Mouse (Mus musculus) kidney, postnatal 14 days (tissue): ENCODE data around the gene Sh3d21.
"Not testable (repeated sequence)": the region's sequence is repeated elsewhere in the genome, so short reads cannot be mapped to it uniquely, and the experiment has no call there.

ENCODE experiments used
- DNase-seq: peaks from one replicate; pipeline ENCODE4 v3.0.0; 2022; ENCODE audit warnings: mixed read lengths

Sh3d21 gene

DNA sequence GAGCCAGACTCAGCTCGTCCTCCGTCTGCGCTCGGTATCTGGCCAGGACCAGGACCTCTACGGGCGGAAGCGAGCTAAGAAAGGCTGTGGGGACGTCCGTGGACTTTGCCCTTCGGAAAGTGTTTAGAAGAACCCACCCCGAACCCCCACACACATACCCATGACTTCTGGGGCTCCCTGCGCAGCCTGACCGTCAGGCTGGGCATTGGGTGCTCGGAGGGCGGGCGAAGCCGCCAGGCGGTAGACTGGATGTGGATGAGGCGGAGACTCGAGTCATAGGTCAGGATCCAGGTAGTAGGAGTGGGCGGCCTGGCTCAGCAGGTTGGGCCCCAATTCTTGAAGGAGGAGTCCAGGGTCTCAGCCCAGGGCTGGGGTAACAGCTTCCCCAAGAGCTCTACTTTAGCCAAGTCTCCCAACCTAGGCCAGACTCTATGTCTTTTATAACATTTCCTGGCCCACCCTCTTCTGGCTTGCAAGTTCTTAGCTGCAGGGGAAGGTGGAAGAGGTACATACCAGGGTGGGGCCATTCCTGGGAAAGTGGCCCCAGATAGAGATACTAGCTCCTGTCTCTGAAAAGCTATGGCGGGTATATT, at the start of gene Sh3d21:
TSS of gene Sh3d21 (minus strand) at position 425 of the 593 bp plus-strand sequence.
- DNase-seq, result peak; percentile 59

GRCm38 (mm10) chr4:126207081-126207480, 43.8 kb upstream of the Sh3d21 start:
- no peak for DNase-seq

GRCm38 (mm10) chr4:126205386-126205785, 42.1 kb upstream of the Sh3d21 start:
- DNase-seq, result no peak

- DNase-seq, result no peak
Observed at GRCm38 (mm10) chr4:126204661-126205230, 41.5 kb upstream of the Sh3d21 start.

GRCm38 (mm10) chr4:126204016-126204415, 40.7 kb upstream of the Sh3d21 start:
- DNase-seq, result no peak

DNA sequence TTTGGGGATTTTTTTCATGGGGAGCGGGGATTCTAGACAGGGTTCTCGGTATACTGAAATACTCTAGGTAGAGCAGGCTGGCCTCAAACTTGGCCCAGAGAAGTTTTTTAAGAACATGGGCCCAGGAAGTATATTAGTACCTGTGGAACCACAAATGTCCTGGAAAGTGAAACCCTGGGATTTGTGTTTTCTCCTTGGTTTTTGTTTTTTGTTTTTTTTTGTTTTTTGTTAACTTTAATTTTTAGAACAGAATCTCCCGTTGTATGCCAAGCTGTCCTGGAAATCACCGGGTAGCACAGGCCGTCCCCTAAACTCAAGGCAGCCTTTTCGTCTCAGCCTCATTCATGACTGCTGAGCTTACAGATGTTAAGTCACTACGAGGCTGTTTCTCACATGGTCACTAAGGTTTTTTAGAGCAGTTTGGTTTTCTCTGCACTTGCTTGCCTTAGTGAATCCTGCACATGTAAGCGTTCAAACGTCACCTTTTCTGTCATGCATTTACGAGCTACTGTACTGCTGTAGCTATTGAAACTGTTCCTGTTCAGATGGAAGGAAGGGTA, 40.1 kb upstream of the Sh3d21 start:
- no peak for DNase-seq

DNA sequence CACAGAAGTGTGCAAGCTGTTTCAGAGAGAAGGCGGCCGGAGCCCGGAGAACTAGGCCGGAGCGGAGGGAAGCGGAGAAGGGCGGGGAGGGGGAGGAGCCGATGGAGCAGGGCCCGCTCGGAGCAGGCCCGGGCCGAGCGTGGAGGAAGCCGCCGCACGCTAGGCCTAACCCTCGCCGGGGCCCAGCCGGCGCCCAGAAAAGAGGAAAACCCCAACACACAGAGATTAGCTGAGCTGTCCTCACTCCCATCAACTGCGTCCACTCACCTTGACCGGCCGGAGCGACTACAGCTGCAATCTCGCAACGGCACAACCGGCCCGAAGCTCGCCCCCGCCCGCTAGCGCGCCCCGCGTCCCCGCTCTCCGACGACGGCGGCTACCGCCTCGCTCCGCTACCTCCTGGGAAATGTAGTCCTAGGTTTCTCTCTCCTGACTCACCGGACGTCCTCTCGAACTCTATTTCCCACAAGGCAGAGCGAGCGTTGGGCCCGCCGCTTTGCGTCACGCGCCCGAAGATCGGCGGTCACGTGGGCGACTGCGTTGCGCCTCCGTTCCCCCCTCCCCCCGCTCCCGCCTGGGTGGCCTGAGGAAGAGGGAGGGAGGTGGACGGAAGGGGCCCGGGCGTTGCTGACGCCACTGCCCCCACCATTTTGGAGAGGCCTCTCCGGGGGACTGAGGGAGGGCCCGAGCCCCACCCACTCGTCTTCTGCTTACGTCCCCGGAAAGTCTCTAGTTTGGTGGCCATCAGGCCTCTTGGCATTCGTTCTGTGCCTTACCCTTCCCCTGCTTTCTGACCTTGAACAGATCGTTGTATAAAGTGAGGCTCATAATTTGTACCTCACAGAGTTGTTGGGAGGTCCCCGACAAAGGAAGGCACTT, 39.3 kb upstream of the Sh3d21 start, which contains the start of gene Thrap3:
TSS of gene Thrap3 (minus strand) at position 458 of the 879 bp plus-strand sequence.
- DNase-seq, result peak; percentile 100

- peak; percentile 45 for DNase-seq
Observed at GRCm38 (mm10) chr4:126201514-126202302, 38.4 kb upstream of the Sh3d21 start.

DNA sequence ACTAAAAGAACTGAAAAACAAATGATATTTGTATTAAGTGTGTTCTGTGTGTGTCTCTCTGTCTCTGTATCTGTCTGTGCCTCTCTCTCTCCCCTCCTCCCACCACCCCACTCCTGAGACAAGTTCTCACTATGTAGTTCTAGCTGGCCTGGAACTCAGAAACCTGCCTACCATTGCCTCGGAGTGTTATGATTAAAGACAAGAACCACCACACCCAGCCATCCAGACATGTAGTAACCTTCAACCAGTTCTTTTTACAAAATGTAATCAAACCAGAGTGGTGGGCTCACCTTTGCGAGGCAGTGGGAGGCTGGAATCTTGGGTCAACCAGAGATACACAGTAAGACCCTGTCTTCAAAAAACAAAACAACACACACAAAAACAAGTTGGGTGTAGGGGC, 37.4 kb upstream of the Sh3d21 start:
- DNase-seq, result no peak

GRCm38 (mm10) chr4:126200036-126200435, 36.7 kb upstream of the Sh3d21 start:
- no peak for DNase-seq

DNA sequence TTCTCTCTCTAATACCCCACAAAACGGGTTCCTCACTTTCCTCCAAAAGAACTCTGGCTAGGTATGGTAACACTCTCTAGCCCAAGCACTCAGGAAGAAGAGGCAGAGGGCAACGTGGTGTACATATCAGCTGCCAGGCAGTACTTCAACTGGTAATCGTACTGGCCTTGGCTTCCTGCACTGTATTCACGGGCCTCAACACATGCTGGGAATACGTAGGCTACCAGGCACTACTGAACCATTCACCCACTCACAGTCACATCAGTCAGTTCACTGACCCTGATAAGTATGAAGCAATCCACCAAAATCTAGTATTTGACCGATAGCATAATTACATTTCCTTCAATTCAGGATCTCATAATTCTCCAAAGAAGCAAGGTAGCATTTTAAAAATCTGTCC, 36.3 kb upstream of the Sh3d21 start:
- no peak for DNase-seq

- DNase-seq, result peak; percentile 40
Observed at GRCm38 (mm10) chr4:126197485-126197884, 34.2 kb upstream of the Sh3d21 start.

DNA sequence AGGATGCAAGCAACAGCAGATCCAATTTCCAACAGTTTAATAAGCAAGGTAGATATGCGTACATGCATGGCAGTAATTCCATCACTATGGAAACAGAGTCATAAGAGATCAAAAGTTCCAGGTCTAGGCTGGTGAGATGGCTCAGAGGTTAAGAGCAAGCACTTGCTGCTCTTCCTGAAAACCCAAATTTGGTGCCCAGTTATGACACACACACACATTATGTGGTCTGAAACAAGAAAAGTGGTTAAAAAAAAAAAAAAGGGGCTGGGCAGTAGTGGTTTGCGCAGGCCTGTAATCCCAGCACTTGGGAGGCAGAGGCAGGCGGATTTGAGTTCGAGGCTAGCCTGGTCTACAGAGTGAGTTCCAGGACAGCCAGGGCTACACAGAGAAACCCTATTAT, 31.6 kb upstream of the Sh3d21 start:
- DNase-seq, result no peak

GRCm38 (mm10) chr4:126194216-126194615, 30.9 kb upstream of the Sh3d21 start:
- DNase-seq, result no peak

DNA sequence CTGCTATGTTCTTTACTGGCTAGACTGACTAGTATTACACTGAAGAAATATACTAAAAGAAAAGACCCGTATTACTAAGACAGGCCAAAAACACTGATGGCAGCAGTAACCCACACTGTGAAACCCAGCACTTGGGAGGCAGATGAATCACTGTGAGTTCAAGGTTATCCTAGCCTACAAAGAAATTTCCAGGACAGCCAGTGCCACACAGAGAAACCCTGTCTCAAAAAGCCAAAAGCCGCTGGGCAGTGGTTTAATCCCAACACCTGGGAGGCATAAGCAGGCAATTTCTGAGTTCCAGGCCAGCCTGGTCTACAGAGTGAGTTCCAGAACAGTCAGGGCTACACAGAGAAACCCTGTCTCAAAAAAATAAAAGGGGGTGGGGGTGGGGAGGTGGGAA, 27.3 kb upstream of the Sh3d21 start:
- DNase-seq, result no peak

DNA sequence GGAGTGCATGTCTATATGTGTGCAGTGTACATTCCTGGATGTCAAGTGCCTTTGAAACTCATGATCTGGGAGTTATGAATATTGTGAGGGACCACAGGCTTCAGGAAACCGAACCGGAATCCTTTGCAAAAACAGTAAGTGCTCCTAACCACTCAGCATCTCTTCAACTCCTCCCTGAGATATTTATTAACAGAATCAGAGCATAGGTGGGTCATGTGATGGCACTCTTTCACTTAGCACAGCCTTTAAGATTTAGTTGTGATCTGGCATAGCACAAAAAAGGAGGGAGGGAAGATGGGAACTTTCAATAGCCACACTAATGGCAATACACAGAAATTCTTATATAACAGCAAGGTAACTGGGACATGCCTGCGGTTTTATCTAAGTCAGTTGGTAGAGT, 23.8 kb upstream of the Sh3d21 start:
- DNase-seq, result no peak

DNA sequence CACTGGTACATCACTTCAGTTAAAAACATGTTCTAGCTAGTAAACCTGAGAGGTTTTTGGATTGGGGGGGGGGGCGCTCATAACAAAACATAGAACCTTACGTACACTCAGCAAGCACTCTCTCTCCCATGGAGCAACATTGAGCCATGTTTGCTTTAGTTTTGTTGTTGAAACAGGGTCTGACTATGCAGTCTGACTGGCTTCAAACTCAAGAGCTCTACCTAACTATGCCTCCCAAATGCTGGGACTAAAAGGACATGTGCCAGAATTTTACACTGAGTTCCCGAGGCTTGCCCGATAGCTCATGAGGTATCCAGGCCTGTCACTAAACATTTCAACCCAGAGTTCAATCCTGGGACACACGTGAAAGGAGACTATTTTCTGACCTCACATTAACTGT, 19.7 kb upstream of the Sh3d21 start:
- DNase-seq, result no peak

DNA sequence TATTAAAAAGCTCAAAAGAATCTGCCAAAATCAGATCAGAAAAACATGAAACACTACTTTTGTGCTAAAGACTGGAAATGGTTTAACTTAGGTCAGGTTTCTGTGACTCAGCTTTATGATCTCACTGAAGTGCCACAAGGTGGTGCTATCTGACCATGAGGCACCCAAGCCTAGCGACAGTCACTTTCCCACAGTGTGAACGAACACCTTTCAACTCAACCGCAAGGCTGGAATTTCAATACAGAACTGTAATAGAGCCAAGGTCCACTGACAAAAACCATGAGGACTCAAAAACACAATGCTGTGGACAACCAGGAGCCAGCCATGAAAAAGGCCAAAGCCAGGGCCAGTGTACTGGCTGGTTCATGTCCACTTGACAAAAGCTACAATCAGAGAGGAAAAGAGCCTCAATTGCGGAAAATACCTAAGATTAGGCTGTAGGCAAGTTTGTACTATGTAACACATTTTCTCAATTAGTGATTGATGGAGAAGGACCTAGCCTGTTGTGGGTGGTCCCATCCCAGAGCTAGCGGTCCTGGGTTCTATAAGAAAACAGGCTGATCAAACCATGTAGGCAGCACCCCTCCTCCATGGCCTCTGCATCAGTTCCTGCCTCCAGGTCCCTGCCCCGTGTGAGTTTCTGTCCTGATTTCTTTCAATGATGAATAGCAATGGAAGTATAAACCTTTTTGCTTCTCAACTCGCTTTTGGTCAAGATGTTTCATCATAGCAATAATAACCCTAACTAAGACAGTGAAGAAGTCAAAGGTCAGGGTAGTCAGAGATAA, 18.1 kb upstream of the Sh3d21 start:
- peak; percentile 70 for DNase-seq

DNA sequence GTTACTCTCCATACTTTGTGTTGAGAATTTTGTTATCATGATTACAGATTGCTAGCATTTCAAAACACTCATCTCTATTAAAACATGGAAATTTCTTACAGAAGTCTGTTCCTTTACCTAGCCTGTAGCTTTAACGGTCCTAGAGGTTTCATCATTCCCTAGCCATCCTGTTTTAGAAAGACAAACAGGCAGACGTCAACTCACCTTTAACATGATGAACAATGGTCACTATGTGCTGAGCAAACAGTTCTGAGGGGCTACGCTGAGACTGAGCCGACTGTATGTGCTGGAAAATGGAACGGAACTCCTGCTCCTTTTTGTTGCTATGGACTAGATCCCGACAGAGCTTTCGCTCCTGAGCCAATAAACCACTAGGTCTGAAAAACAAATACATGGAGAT, 12.7 kb upstream of the Sh3d21 start:
- DNase-seq, result not testable (repeated sequence)

- no peak for DNase-seq
Observed at GRCm38 (mm10) chr4:126173800-126174199, 10.5 kb upstream of the Sh3d21 start.

GRCm38 (mm10) chr4:126170737-126171136, 7.4 kb upstream of the Sh3d21 start:
- DNase-seq, result not testable (repeated sequence)

- no peak for DNase-seq
Observed at GRCm38 (mm10) chr4:126168851-126169250, 5.6 kb upstream of the Sh3d21 start.
